Mouse (Mus musculus): Measurements from ENCODE around the gene Tgfbr1. TPM values are rescaled to one million over a fixed set of nuclear protein-coding genes. Genes with fewer than 3 reads are reported as not detected.

The Tgfbr1 gene
- polyA plus RNA-seq, 2 experiments = 35.1 to 43.0 TPM

GRCm38 (mm10) chr4:47330378-47331052, 22.5 kb upstream of the Tgfbr1 start:
- H3K36me3 ChIP-seq (ENCODE audit: control insufficient read depth, insufficient read depth, low read length) = no peaks in the 10 kb centered on the region
- TF ChIP-seq POLR2A (IDR thresholded peaks at IDR 0.05; ENCODE audit: borderline replicate concordance, extremely low read depth, insufficient read depth, insufficient read length) = no peak
- ATAC-seq (ENCODE audit: low FRiP score, low read depth) = no peak
- H3K4me3 ChIP-seq (replicated peaks; ENCODE audit: low read length) = no peak overlapping the region
- H3K4me2 ChIP-seq (replicated peaks; ENCODE audit: low read depth, low read length, severe bottlenecking) = no peak overlapping the region
- DNase-seq (ENCODE audit: low spot score) = no peak
- H3K9me3 ChIP-seq (ENCODE audit: control insufficient read depth, low read length) = no peaks in the 10 kb centered on the region
- no peak overlapping the region for H3K9ac ChIP-seq (ENCODE audit: low read depth, low read length, severe bottlenecking)
- 93% methylated on average over 13 of the region's 13 CpGs for WGBS
- no peak overlapping the region for H3K27ac ChIP-seq (replicated peaks; ENCODE audit: low read depth, low read length)
- no peaks in the 10 kb centered on the region for H3K4me1 ChIP-seq (ENCODE audit: control insufficient read depth, insufficient read depth, low read length)
- H3K27me3 ChIP-seq (ENCODE audit: control insufficient read depth, insufficient read depth, low read length) = no peaks in the 10 kb centered on the region

GRCm38 (mm10) chr4:47332812-47333343, 20.1 kb upstream of the Tgfbr1 start:
- Histone ChIP-seq H3K27me3 (ENCODE audit: control insufficient read depth, insufficient read depth, low read length) (no peaks in the 10 kb centered on the region), H3K9ac (ENCODE audit: low read depth, low read length, severe bottlenecking) (no peak overlapping the region), H3K4me3 (replicated peaks; ENCODE audit: low read length) (no peak overlapping the region), H3K9me3 (ENCODE audit: control insufficient read depth, low read length) (no peaks in the 10 kb centered on the region), H3K36me3 (ENCODE audit: control insufficient read depth, insufficient read depth, low read length) (no peaks in the 10 kb centered on the region), H3K4me2 (replicated peaks; ENCODE audit: low read depth, low read length, severe bottlenecking) (no peak overlapping the region), H3K4me1 (ENCODE audit: control insufficient read depth, insufficient read depth, low read length) (no peaks in the 10 kb centered on the region), H3K27ac (replicated peaks; ENCODE audit: low read depth, low read length) (no peak overlapping the region)
- WGBS = 84% methylated on average over 6 of the region's 6 CpGs
- TF ChIP-seq POLR2A (IDR thresholded peaks at IDR 0.05; ENCODE audit: borderline replicate concordance, extremely low read depth, insufficient read depth, insufficient read length) = no peak
- ATAC-seq (ENCODE audit: low FRiP score, low read depth) (no peak), DNase-seq (ENCODE audit: low spot score) (no peak)

GRCm38 (mm10) chr4:47333541-47333940, 19.5 kb upstream of the Tgfbr1 start:
- no peaks in the 10 kb centered on the region for H3K27me3 ChIP-seq (ENCODE audit: control insufficient read depth, insufficient read depth, low read length)
- WGBS = 84% methylated on average over 3 of the region's 3 CpGs
- no peak overlapping the region for H3K4me2 ChIP-seq (replicated peaks; ENCODE audit: low read depth, low read length, severe bottlenecking)
- H3K36me3 ChIP-seq (ENCODE audit: control insufficient read depth, insufficient read depth, low read length) = no peaks in the 10 kb centered on the region
- ATAC-seq (ENCODE audit: low FRiP score, low read depth) (no peak), DNase-seq (ENCODE audit: low spot score) (no peak)
- H3K9me3 ChIP-seq (ENCODE audit: control insufficient read depth, low read length) = no peaks in the 10 kb centered on the region
- no peak overlapping the region for H3K27ac ChIP-seq (replicated peaks; ENCODE audit: low read depth, low read length)
- no peak overlapping the region for H3K4me3 ChIP-seq (replicated peaks; ENCODE audit: low read length)
- no peaks in the 10 kb centered on the region for H3K4me1 ChIP-seq (ENCODE audit: control insufficient read depth, insufficient read depth, low read length)
- H3K9ac ChIP-seq (ENCODE audit: low read depth, low read length, severe bottlenecking) = no peak overlapping the region
- no peak for TF ChIP-seq POLR2A (IDR thresholded peaks at IDR 0.05; ENCODE audit: borderline replicate concordance, extremely low read depth, insufficient read depth, insufficient read length)

GRCm38 (mm10) chr4:47336941-47337600, 16.0 kb upstream of the Tgfbr1 start:
- no peaks in the 10 kb centered on the region for H3K9me3 ChIP-seq (ENCODE audit: control insufficient read depth, low read length)
- 62% methylated on average over 3 of the region's 3 CpGs for WGBS
- no peak overlapping the region for H3K27ac ChIP-seq (replicated peaks; ENCODE audit: low read depth, low read length)
- H3K27me3 ChIP-seq (ENCODE audit: control insufficient read depth, insufficient read depth, low read length) = no peaks in the 10 kb centered on the region
- DNase-seq (ENCODE audit: low spot score) (no peak), ATAC-seq (ENCODE audit: low FRiP score, low read depth) (no peak)
- no peaks in the 10 kb centered on the region for H3K36me3 ChIP-seq (ENCODE audit: control insufficient read depth, insufficient read depth, low read length)
- H3K4me3 ChIP-seq (replicated peaks; ENCODE audit: low read length) = no peak overlapping the region
- H3K9ac ChIP-seq (ENCODE audit: low read depth, low read length, severe bottlenecking) = no peak overlapping the region
- no peaks in the 10 kb centered on the region for H3K4me1 ChIP-seq (ENCODE audit: control insufficient read depth, insufficient read depth, low read length)
- no peak for TF ChIP-seq POLR2A (IDR thresholded peaks at IDR 0.05; ENCODE audit: borderline replicate concordance, extremely low read depth, insufficient read depth, insufficient read length)
- no peak overlapping the region for H3K4me2 ChIP-seq (replicated peaks; ENCODE audit: low read depth, low read length, severe bottlenecking)

GRCm38 (mm10) chr4:47342632-47343031, 10.4 kb upstream of the Tgfbr1 start:
- TF ChIP-seq POLR2A (IDR thresholded peaks at IDR 0.05; ENCODE audit: borderline replicate concordance, extremely low read depth, insufficient read depth, insufficient read length) = no peak
- 35% methylated on average over 8 of the region's 8 CpGs for WGBS
- Histone ChIP-seq H3K27ac (replicated peaks; ENCODE audit: low read depth, low read length) (no peak overlapping the region), H3K27me3 (ENCODE audit: control insufficient read depth, insufficient read depth, low read length) (no peaks in the 10 kb centered on the region), H3K9ac (ENCODE audit: low read depth, low read length, severe bottlenecking) (no peak overlapping the region), H3K4me1 (ENCODE audit: control insufficient read depth, insufficient read depth, low read length) (peaks cover 9% of the 10 kb centered on the region; the same call in 1 of the 2 replicates), H3K4me2 (replicated peaks; ENCODE audit: low read depth, low read length, severe bottlenecking) (no peak overlapping the region), H3K4me3 (replicated peaks; ENCODE audit: low read length) (no peak overlapping the region), H3K36me3 (ENCODE audit: control insufficient read depth, insufficient read depth, low read length) (no peaks in the 10 kb centered on the region), H3K9me3 (ENCODE audit: control insufficient read depth, low read length) (no peaks in the 10 kb centered on the region)
- no peak for ATAC-seq (ENCODE audit: low FRiP score, low read depth)
- DNase-seq (ENCODE audit: low spot score) = no peak

Data from limb, embryonic 14.5 days (tissue).